Mouse (Mus musculus) gastrocnemius, adult 2 months (tissue): ENCODE measurements around the gene Iqch. TPM values are rescaled to one million over a fixed set of nuclear protein-coding genes. Genes with fewer than 3 reads are reported as not detected.

Source experiments
- DNase-seq: peaks from one replicate; pipeline ENCODE4 v3.0.0; 2022
- H3K27ac ChIP-seq: fragments of 200-600 bp; 2 replicates; pipeline ENCODE4 v1.8.1; 2022; ENCODE audit warnings: mild to moderate bottlenecking
- H3K4me3 ChIP-seq: fragments of 200-600 bp; 2 replicates; pipeline ENCODE4 v1.8.1; 2022; ENCODE audit warnings: mild to moderate bottlenecking, moderate library complexity
- CTCF ChIP-seq: fragments of 200-600 bp; IDR thresholded peaks from 2 replicates; pipeline ENCODE4 v1.8.1; 2022; ENCODE audit warnings: antibody characterized with exemption, mild to moderate bottlenecking, moderate library complexity
- intact Hi-C: fragments of 180-260 bp; cut with DNase I; formaldehyde crosslinking; loops from one replicate; pipeline ENCODE4 v1.15.1; 2025
- total RNA-seq, 2 experiments: library from RNA; stranded (reverse); gene quantifications; 2 replicates each; pipeline ENCODE4 v1.2.3; 2021

Gene Iqch
- total RNA-seq, 2 experiments from 2014 or later: not detected

- intact Hi-C loops: loop anchor here (5.0 kb wide), 1 partner anchor 209 kb away; no protein-coding TSS in a partner anchor
- Histone ChIP-seq H3K4me3 (no peak overlapping the region), H3K27ac (no peak overlapping the region)
- no peak for DNase-seq
- TF ChIP-seq CTCF: no peak
Measured at GRCm38 (mm10) chr9:63632924-63633323, 30.6 kb upstream of the Iqch start.

- intact Hi-C loops: loop anchor here (5.0 kb wide), 1 partner anchor 210 kb away; no protein-coding TSS in a partner anchor
- H3K4me3 ChIP-seq: no peak overlapping the region
- H3K27ac ChIP-seq: no peak overlapping the region
- no peak for DNase-seq
- peak; percentile 55 for TF ChIP-seq CTCF
Measured at GRCm38 (mm10) chr9:63632045-63632444, 29.8 kb upstream of the Iqch start.

GRCm38 (mm10) chr9:63625090-63625756 is 22.9 kb upstream of the Iqch start:
- no peak for TF ChIP-seq CTCF
- H3K4me3 ChIP-seq: no peak overlapping the region
- no peak for DNase-seq
- H3K27ac ChIP-seq: no peak overlapping the region
- intact Hi-C loops: no loop called here

GRCm38 (mm10) chr9:63623895-63624569 is 21.7 kb upstream of the Iqch start:
- Histone ChIP-seq H3K27ac (no peak overlapping the region), H3K4me3 (no peak overlapping the region)
- intact Hi-C loops: no loop called here
- no peak for DNase-seq
- TF ChIP-seq CTCF: no peak

- intact Hi-C loops: no loop called here
- TF ChIP-seq CTCF: no peak
- Histone ChIP-seq H3K4me3 (no peak overlapping the region), H3K27ac (no peak overlapping the region)
- DNase-seq: no peak
Measured at GRCm38 (mm10) chr9:63617967-63618366, 15.7 kb upstream of the Iqch start.

- Histone ChIP-seq H3K4me3 (no peak overlapping the region), H3K27ac (no peak overlapping the region)
- no peak for DNase-seq
- TF ChIP-seq CTCF: no peak
- intact Hi-C loops: no loop called here
Measured at GRCm38 (mm10) chr9:63614018-63614985, 12.0 kb upstream of the Iqch start.

GRCm38 (mm10) chr9:63613569-63613968 is 11.3 kb upstream of the Iqch start:
- H3K4me3 ChIP-seq: no peak overlapping the region
- TF ChIP-seq CTCF: no peak
- H3K27ac ChIP-seq: peak overlapping the region; percentile 21; the same call in 1 of the 2 replicates
- intact Hi-C loops: no loop called here
- DNase-seq: no peak

- intact Hi-C loops: no loop called here
- TF ChIP-seq CTCF: peak; percentile 22; the same call in 1 of the 2 replicates
- Histone ChIP-seq H3K27ac (peak overlapping the region; percentile 59; the same call in 1 of the 2 replicates), H3K4me3 (no peak overlapping the region)
- peak; percentile 26 for DNase-seq
Measured at GRCm38 (mm10) chr9:63612565-63613515, 10.5 kb upstream of the Iqch start.

- intact Hi-C loops: no loop called here
- peak overlapping the region; percentile 59 for H3K27ac ChIP-seq
- H3K4me3 ChIP-seq: no peak overlapping the region
- TF ChIP-seq CTCF: no peak
- no peak for DNase-seq
Measured at GRCm38 (mm10) chr9:63611967-63612366, 9.7 kb upstream of the Iqch start.

GRCm38 (mm10) chr9:63610841-63611366 is 8.6 kb upstream of the Iqch start:
- peak overlapping the region; percentile 38 for H3K4me3 ChIP-seq
- TF ChIP-seq CTCF: no peak
- peak overlapping the region; percentile 59 for H3K27ac ChIP-seq
- intact Hi-C loops: no loop called here
- peak; percentile 71 for DNase-seq

GRCm38 (mm10) chr9:63610231-63610630 is 7.9 kb upstream of the Iqch start:
- Histone ChIP-seq H3K27ac (peak overlapping the region; percentile 59; the same call in 1 of the 2 replicates), H3K4me3 (no peak overlapping the region)
- intact Hi-C loops: no loop called here
- DNase-seq: no peak
- TF ChIP-seq CTCF: peak; percentile 9; the same call in 1 of the 2 replicates
